Mouse (Mus musculus) cerebellum, adult 2 months (tissue): ENCODE measurements around the gene Adamtsl1. TPM values are rescaled to one million over a fixed set of nuclear protein-coding genes. Genes with fewer than 3 reads are reported as not detected.
A peak's percentile ranks its signal among the peaks of the same experiment; 100 is the strongest.

Source experiments
- DNase-seq, 2 experiments: peaks; one replicate each; pipeline ENCODE4 v3.0.0; 2021
- H3K27ac ChIP-seq: fragments of 200-500 bp; 2 replicates; pipeline ENCODE4 v1.5.1; 2012; ENCODE audit warnings: low read length, control low read depth, inconsistent platforms; ENCODE audit not compliant: insufficient read depth
- H3K27me3 ChIP-seq: fragments of 200-500 bp; 2 replicates; pipeline ENCODE4 v1.6.1; 2012; ENCODE audit warnings: inconsistent platforms, mild to moderate bottlenecking, low read length, moderate library complexity; ENCODE audit not compliant: control insufficient read depth, insufficient read depth
- H3K4me1 ChIP-seq: fragments of 200-500 bp; 2 replicates; pipeline ENCODE4 v1.6.1; 2011; ENCODE audit warnings: low read length; ENCODE audit not compliant: control insufficient read depth, insufficient read depth
- H3K4me3 ChIP-seq: fragments of 200-500 bp; replicated peaks from 2 replicates; pipeline ENCODE3; 2011; ENCODE audit warnings: mild to moderate bottlenecking, low read depth, low read length, control low read depth; ENCODE audit not compliant: insufficient read depth
- CTCF ChIP-seq: fragments of 200-500 bp; IDR thresholded peaks from 2 replicates; pipeline ENCODE4 v1.5.1; 2011; ENCODE audit warnings: low read depth, mild to moderate bottlenecking, control low read depth, low read length, moderate library complexity, borderline replicate concordance; ENCODE audit not compliant: insufficient read depth
- POLR2A ChIP-seq: fragments of 200-500 bp; IDR thresholded peaks from 2 replicates; pipeline ENCODE4 v1.6.1; 2011; ENCODE audit warnings: low read length, control low read depth, borderline replicate concordance; ENCODE audit not compliant: insufficient read depth
- WGBS: fragments of 180-500 bp; shearing (Covaris S2); methylation state at CpG from one replicate; pipeline ENCODE4 v1.1.7; 2018; 5-methylcytosine and 5-hydroxymethylcytosine counted together
- polyA plus RNA-seq: library from polyadenylated mRNA; depleted of rRNA; stranded (reverse); fragments of >200 nt; gene quantifications from 2 replicates; pipeline ENCODE4 v1.2.3, GENCODE M21; 2012

The Adamtsl1 gene
- polyA plus RNA-seq, 1 experiment: 3.3 TPM

DNA sequence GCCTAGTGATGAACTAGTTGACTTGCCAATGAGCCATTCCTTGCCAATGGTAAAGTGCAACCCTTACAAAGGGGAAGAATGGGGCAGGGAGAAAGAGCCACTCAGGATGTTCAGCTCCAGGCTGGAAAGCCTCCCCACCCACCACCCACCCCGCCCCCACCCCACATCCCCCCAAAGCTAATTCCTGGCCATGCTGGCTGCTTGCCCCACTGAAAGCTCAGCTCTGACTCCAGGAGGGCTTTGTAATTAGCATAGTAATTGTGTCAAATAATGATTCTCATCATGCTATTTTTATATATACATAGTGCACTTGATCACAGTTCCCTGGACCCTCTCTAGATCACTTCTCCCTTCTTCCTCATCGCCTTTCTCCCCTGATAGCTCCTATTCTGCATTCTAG, 798.4 kb downstream of the Adamtsl1 start:
- no peaks in the 10 kb centered on the region for H3K27me3 ChIP-seq
- no peak overlapping the region for H3K4me3 ChIP-seq
- TF ChIP-seq CTCF (no peak), POLR2A (no peak)
- WGBS: 62% methylated on average over 2 of the region's 2 CpGs
- H3K27ac ChIP-seq: no peak overlapping the region
- H3K4me1 ChIP-seq: peaks cover 21% of the 10 kb centered on the region
- DNase-seq: no peak

DNA sequence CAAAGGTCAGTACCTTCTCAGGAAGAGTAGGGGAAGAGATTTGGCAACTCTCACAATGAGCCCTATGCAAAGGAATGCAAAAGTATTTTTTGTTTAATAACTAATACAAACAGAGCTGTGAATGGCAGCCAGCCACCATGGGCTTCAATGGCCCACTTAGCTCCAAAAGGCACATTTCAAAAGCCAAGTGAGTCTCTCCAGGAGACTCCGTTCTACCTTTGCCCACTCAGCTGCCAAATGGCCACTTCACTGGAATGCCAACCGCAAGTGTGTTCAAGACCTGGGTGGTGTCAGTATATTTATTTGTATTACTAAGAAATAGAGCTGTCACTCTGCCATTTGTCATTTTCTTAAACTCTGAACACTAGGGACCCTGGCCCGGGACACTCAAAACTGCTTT, 800.5 kb downstream of the Adamtsl1 start:
- TF ChIP-seq POLR2A: no peak
- TF ChIP-seq CTCF: no peak
- Histone ChIP-seq H3K27me3 (no peaks in the 10 kb centered on the region), H3K4me1 (peaks cover 14% of the 10 kb centered on the region), H3K4me3 (no peak overlapping the region), H3K27ac (no peak overlapping the region)
- whole genome bisulfite sequencing: 38% methylated on average over 3 of the region's 3 CpGs
- DNase-seq: peak in 1 of 2 experiments; percentile 31

DNA sequence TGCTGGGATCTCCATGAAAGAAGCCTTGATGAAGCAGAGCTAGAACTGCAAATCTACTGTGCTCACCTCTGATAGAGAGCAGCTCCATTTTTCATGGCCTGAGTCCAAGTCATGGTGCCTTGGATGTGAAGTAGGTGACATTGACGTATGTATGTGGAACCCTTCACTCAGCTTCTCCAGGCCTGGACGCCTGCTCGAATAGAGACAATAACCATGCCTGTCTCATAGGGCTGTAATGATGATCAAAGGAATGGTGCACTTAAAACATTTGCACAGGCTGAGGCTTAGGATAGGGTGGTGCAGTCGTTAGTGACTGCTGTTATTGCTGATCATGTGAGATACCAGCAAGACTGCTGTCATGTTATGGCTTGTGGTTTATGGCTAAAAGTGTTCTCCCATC, 801.1 kb downstream of the Adamtsl1 start:
- TF ChIP-seq CTCF: no peak
- no peak for TF ChIP-seq POLR2A
- no peak overlapping the region for H3K4me3 ChIP-seq

DNA sequence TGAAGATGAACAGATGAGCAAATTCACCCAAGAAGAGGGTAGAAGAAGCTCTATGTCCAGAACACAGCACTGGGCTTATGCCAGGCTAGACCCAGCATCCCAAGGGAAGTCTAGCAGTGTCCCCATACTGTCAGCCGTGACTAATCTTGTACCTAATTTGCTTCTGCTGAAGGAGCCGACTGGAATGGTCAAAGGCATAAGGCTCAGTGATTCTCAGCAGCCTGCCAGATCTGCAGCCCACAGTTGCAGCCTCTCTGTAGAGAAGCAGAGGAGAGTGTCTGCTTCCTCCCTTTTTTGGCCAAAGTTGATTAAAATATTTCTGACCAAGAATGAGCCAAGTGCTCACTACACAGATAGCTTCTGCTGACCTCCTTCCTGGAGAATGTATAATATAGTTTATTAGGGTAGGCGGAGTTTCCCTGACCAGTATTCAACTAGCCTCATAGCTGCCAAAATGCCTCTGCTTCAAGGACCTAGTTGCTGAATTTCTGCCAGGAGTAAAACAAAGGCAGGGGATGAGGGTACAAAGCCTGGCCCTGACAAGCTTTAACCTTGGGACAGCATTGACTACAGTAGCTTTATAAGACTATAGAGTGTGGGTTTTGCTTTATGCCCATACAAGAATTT, 804.1 kb downstream of the Adamtsl1 start:
- no peaks in the 10 kb centered on the region for H3K27me3 ChIP-seq
- 60% methylated on average over 3 of the region's 3 CpGs for WGBS
- no peak overlapping the region for H3K27ac ChIP-seq
- 0 out of 2 replicates have a peak, but pooled peaks cover 3% of the 10 kb centered on the region for H3K4me1 ChIP-seq
- no peak overlapping the region for H3K4me3 ChIP-seq
- TF ChIP-seq CTCF: no peak
- no peak for TF ChIP-seq POLR2A
- no peak for DNase-seq

More for the DNA sequence above, 801.1 kb downstream of the Adamtsl1 start:
- Histone ChIP-seq H3K4me1 (peaks cover 13% of the 10 kb centered on the region), H3K27me3 (no peaks in the 10 kb centered on the region), H3K27ac (no peak overlapping the region)
- 87% methylated on average over 4 of the region's 4 CpGs for WGBS
- DNase-seq: no peak

DNA sequence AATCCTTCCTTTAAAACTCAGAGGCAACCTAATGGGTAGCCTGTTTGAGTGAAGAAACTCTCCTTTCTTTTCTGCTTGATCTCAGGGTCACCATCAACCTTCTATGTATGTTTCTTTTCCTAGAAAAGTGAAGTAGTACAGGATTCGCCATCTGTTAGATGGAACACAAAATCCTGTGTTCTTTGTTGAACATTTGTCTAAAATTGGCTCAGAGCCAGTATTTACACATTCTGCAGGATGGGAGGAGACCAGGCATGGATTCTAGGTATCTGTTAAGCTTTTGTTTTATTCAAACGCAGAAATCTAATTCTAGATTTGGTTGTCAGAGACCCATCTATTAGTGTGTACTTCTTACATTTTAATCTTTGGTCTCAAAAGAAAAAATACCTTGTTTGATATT, 811.4 kb downstream of the Adamtsl1 start:
- Histone ChIP-seq H3K27ac (no peak overlapping the region), H3K27me3 (no peaks in the 10 kb centered on the region), H3K4me3 (no peak overlapping the region), H3K4me1 (no peaks in the 10 kb centered on the region)
- TF ChIP-seq POLR2A: no peak
- peak in 1 of 2 experiments; percentile 30 for DNase-seq
- WGBS: 19% methylated on average over 2 of the region's 2 CpGs

DNA sequence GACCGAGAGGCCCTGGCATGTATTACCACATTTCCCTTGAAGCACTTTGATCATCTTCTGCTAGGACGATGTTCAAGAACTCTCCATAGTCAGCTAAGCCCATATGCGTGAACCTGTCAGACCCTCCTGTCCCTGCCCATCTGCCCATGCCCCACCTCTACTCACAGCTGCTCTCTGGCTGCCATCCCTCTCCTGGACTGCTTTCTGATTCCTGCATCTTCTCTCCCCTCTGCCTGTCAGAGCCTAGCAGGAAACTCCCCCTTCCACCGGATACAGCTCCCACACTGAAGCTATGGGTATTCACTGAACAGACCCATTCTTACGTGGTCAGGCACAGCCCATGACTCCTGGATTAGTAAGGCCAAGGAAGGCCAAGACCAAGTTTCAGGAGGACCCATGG, 812.0 kb downstream of the Adamtsl1 start:
- TF ChIP-seq POLR2A (no peak), CTCF (no peak)
- WGBS: 73% methylated on average over 5 of the region's 5 CpGs

DNA sequence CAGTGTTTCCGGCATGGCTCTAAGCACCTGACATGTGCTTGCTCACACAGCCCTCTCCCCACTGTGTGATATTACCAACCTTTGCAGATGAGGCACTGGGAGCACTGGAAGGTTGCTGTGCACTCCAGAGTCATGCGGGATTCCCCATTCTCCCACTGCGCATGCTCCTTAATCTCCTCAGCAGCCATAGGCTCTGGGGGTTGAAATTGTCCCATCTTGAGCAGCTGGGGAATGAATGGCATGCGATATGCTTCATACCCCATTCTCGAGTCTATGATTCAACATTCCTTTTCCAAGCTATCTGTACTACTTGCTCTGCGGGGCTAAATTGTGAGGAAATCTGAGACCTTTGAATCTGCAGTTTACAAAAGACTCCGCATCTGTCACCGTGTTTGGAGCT, 812.7 kb downstream of the Adamtsl1 start:
- no peaks in the 10 kb centered on the region for H3K27me3 ChIP-seq
- no peak overlapping the region for H3K4me3 ChIP-seq
- WGBS: 92% methylated on average over 8 of the region's 8 CpGs
- no peak overlapping the region for H3K27ac ChIP-seq
- DNase-seq: no peak
- H3K4me1 ChIP-seq: no peaks in the 10 kb centered on the region
- TF ChIP-seq POLR2A: no peak
- no peak for TF ChIP-seq CTCF

More for the DNA sequence above, 812.0 kb downstream of the Adamtsl1 start:
- Histone ChIP-seq H3K27me3 (no peaks in the 10 kb centered on the region), H3K4me1 (no peaks in the 10 kb centered on the region), H3K4me3 (no peak overlapping the region), H3K27ac (no peak overlapping the region)
- DNase-seq: no peak

DNA sequence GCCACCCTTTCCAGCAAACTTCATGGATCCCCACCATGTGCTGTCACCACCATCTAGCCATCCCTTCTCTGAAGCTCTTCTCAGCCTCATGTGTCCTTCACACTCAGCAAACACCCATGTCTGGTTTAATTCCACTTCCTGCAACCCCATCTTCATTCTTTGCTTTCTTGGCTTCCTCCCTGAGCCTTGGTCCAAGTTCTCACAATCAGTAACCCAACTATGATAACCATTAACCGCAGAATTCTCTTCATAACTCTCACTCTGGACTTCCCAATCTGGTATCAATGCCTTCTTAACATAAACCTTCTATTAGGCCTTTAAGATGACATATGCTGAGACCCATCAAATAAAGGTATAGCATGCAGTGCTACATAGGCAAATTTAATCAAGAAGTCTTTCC, 815.5 kb downstream of the Adamtsl1 start:
- TF ChIP-seq POLR2A (no peak), CTCF (no peak)
- WGBS: 94% methylated on average over 1 of the region's 1 CpGs
- Histone ChIP-seq H3K4me3 (no peak overlapping the region), H3K27ac (no peak overlapping the region), H3K4me1 (no peaks in the 10 kb centered on the region), H3K27me3 (no peaks in the 10 kb centered on the region)
- DNase-seq: no peak
